Mouse (Mus musculus) kidney, postnatal 0 days (tissue): Measurements from ENCODE around the gene Kifc5b. TPM values are rescaled to one million over a fixed set of nuclear protein-coding genes. Genes with fewer than 3 reads are reported as not detected.

ENCODE experiments used
- ATAC-seq: fragments of 200-750 bp; cut with Nextera tagmentation; replicated peaks from 2 replicates; pipeline ENCODE4 v1.8.0; 2017; ENCODE audit warnings: low read depth, moderate number of reproducible peaks, moderate TSS enrichment, moderate library complexity; ENCODE audit not compliant: low FRiP score
- DNase-seq: peaks from one replicate; pipeline ENCODE4 v3.0.0-alpha.2; 2016; ENCODE audit warnings: low spot score
- H3K27ac ChIP-seq: fragments of 300-500 bp; sonication (generic); 2 replicates; pipeline ENCODE4 v1.5.1; 2014; ENCODE audit warnings: mild to moderate bottlenecking
- H3K27me3 ChIP-seq: fragments of 300-500 bp; sonication (generic); 2 replicates; pipeline ENCODE4 v1.6.1; 2014; ENCODE audit warnings: low read length, mixed read lengths; ENCODE audit not compliant: insufficient read depth
- H3K36me3 ChIP-seq: fragments of 300-500 bp; sonication (generic); 2 replicates; pipeline ENCODE4 v1.6.1; 2014; ENCODE audit warnings: low read length, mixed read lengths; ENCODE audit not compliant: insufficient read depth
- H3K4me1 ChIP-seq: fragments of 300-500 bp; sonication (generic); replicated peaks from 2 replicates; pipeline ENCODE4 v1.6.1; 2014; ENCODE audit warnings: antibody characterized with exemption, low read length, mixed read lengths; ENCODE audit not compliant: insufficient read depth
- H3K4me2 ChIP-seq: fragments of 300-500 bp; sonication (generic); 2 replicates; pipeline ENCODE4 v1.6.1; 2014; ENCODE audit warnings: mild to moderate bottlenecking, low read length, moderate library complexity, mixed read lengths
- H3K4me3 ChIP-seq: fragments of 300-500 bp; sonication (generic); replicated peaks from 2 replicates; pipeline ENCODE4 v1.5.1; 2014; ENCODE audit warnings: low read depth, low read length
- H3K9ac ChIP-seq: fragments of 300-500 bp; sonication (generic); 2 replicates; pipeline ENCODE4 v1.6.1; 2014; ENCODE audit warnings: low read depth, low read length
- H3K9me3 ChIP-seq: fragments of 300-500 bp; sonication (generic); replicated peaks from 2 replicates; pipeline ENCODE4 v1.6.1; 2016; ENCODE audit warnings: low read length, inconsistent platforms, mixed read lengths
- CTCF ChIP-seq: IDR thresholded peaks from 2 replicates; pipeline ENCODE4 v1.5.1; 2016; ENCODE audit warnings: antibody characterized with exemption, low read depth, mild to moderate bottlenecking, moderate library complexity
- WGBS: fragments of 180-500 bp; shearing (Covaris S2); extraction: QIAGEN DNeasy Blood & Tissue Kit; methylation state at CpG from one replicate; pipeline ENCODE4 v1.1.7; 2014; 5-methylcytosine and 5-hydroxymethylcytosine counted together
- polyA plus RNA-seq: library from polyadenylated mRNA; unstranded; fragments of >200 nt; fragmentation: Nextera tagmentation; extraction: Ambion mirVana; gene quantifications from 2 replicates; pipeline ENCODE4 v1.2.1, GENCODE M21; 2015

Kifc5b gene
- polyA plus RNA-seq, 1 experiment from 2014 or later: 1.3 TPM

GRCm38 (mm10) chr17:26937883-26938695, 21.2 kb downstream of the Kifc5b start:
- 43% methylated on average over 16 of the region's 16 CpGs for WGBS
- DNase-seq (no peak), ATAC-seq (no peak)
- Histone ChIP-seq H3K27ac (peak overlapping the region; percentile 93; the same call in 1 of the 2 replicates), H3K27me3 (no peaks in the 10 kb centered on the region), H3K36me3 (peaks cover 9% of the 10 kb centered on the region), H3K4me3 (peak overlapping the region; percentile 66), H3K9me3 (no peaks in the 10 kb centered on the region), H3K4me1 (peaks cover 27% of the 10 kb centered on the region), H3K4me2 (peak overlapping the region; percentile 93), H3K9ac (peak overlapping the region; percentile 69)
- TF ChIP-seq CTCF: 0 out of 2 replicates have a peak, but pooled peaks have one; percentile 6

- TF ChIP-seq CTCF: no peak
- Histone ChIP-seq H3K27me3 (no peaks in the 10 kb centered on the region), H3K4me1 (peaks cover 24% of the 10 kb centered on the region), H3K4me2 (peak overlapping the region; percentile 93), H3K27ac (peak overlapping the region; percentile 93), H3K9me3 (no peaks in the 10 kb centered on the region), H3K9ac (peak overlapping the region; percentile 69), H3K4me3 (peak overlapping the region; percentile 66), H3K36me3 (peaks cover 9% of the 10 kb centered on the region)
- WGBS: under 1% methylated on average over 21 of the region's 22 CpGs
- ATAC-seq (no peak), DNase-seq (no peak)
Measured at GRCm38 (mm10) chr17:26938731-26939130, 21.8 kb downstream of the Kifc5b start.

- ATAC-seq: peak; percentile 95
- no peaks in the 10 kb centered on the region for H3K27me3 ChIP-seq
- WGBS: under 1% methylated on average over 66 of the region's 70 CpGs
- peak; percentile 99 for DNase-seq
- peaks cover 9% of the 10 kb centered on the region for H3K36me3 ChIP-seq
- peak within 1 kb of the TSS; percentile 66 for H3K4me3 ChIP-seq
- H3K9ac ChIP-seq: peak within 1 kb of the TSS; percentile 78
- TF ChIP-seq CTCF: no peak
- peak within 1 kb of the TSS; percentile 93 for H3K4me2 ChIP-seq
- peaks cover 23% of the 10 kb centered on the region for H3K4me1 ChIP-seq
- H3K27ac ChIP-seq: peak within 1 kb of the TSS; percentile 93
- H3K9me3 ChIP-seq: no peaks in the 10 kb centered on the region
Measured at GRCm38 (mm10) chr17:26939178-26939972, 22.5 kb downstream of the Kifc5b start, which contains the start of gene Cuta. Cuta (minus strand) TSS chr17:26939569.

GRCm38 (mm10) chr17:26939973-26940300, 23.0 kb downstream of the Kifc5b start:
- Histone ChIP-seq H3K9ac (peak overlapping the region; percentile 78), H3K27me3 (no peaks in the 10 kb centered on the region), H3K36me3 (peaks cover 6% of the 10 kb centered on the region), H3K27ac (peak overlapping the region; percentile 93), H3K9me3 (no peaks in the 10 kb centered on the region), H3K4me3 (peak overlapping the region; percentile 66), H3K4me1 (peaks cover 23% of the 10 kb centered on the region), H3K4me2 (peak overlapping the region; percentile 82)
- no peak for TF ChIP-seq CTCF
- 3% methylated on average over 3 of the region's 3 CpGs for WGBS
- ATAC-seq (no peak), DNase-seq (no peak)

GRCm38 (mm10) chr17:26941031-26941789, 24.3 kb downstream of the Kifc5b start, which contains the start of gene Syngap1:
Syngap1 (plus strand) TSS chr17:26941253.
- no peaks in the 10 kb centered on the region for H3K27me3 ChIP-seq
- peak; percentile 76 for DNase-seq
- H3K9me3 ChIP-seq: no peaks in the 10 kb centered on the region
- peak within 1 kb of the TSS; percentile 78 for H3K9ac ChIP-seq
- H3K4me3 ChIP-seq: peak within 1 kb of the TSS; percentile 46
- H3K36me3 ChIP-seq: no peaks in the 10 kb centered on the region
- peaks cover 30% of the 10 kb centered on the region for H3K4me1 ChIP-seq
- H3K27ac ChIP-seq: peak within 1 kb of the TSS; percentile 93
- ATAC-seq: no peak
- 3% methylated on average over 21 of the region's 24 CpGs for WGBS
- peak within 1 kb of the TSS; percentile 82 for H3K4me2 ChIP-seq
- TF ChIP-seq CTCF: no peak
